Mouse (Mus musculus): ENCODE measurements around the gene Ablim1. TPM values are rescaled to one million over a fixed set of nuclear protein-coding genes. Genes with fewer than 3 reads are reported as not detected.
"Not testable (repeated sequence)": the region's sequence is repeated elsewhere in the genome, so short reads cannot be mapped to it uniquely, and the experiment has no call there.

The Ablim1 gene
- polyA plus RNA-seq, 3 experiments from 2014 or later: 240 to 284 (median 264) TPM

DNA sequence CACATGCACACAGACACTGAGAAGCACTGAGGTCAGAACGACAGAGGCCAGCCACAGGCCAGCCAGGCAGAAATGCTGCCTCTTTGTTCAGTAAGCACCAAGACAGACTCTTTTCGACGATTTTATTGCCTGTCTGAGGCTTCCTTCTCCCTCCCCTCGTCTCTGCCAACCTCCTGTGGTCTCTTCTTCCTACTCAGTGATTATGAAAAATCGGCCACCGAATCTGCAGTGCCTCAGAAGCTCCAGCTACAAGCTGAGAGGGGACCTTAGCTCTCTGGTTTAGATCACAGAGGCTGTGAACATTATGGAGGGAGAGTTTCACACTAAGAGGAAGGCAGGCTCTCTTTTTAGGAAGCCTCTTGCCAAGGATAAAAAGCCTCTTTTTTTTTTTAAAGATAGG is 167.0 kb downstream of the Ablim1 start:
- no peak for ATAC-seq

DNA sequence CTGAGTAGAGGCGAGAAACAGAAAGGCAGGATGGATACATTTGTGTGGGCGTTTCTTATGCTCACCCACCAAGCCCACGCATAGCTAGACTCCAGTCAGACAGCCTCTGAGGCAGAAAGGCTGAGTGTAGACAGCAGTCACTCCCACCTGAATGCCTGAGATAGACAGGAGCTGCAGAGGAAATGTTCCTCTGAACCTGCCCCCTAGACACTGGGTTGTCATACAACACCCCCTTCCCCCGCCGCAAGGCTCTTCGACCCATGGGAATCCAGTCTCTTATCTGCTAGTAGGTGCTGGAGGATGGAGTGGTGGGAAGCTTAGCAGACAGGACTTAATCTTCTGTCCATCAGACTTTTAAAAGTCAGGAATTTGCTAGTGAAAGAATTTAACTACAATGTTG is 167.8 kb downstream of the Ablim1 start:
- ATAC-seq: no peak

DNA sequence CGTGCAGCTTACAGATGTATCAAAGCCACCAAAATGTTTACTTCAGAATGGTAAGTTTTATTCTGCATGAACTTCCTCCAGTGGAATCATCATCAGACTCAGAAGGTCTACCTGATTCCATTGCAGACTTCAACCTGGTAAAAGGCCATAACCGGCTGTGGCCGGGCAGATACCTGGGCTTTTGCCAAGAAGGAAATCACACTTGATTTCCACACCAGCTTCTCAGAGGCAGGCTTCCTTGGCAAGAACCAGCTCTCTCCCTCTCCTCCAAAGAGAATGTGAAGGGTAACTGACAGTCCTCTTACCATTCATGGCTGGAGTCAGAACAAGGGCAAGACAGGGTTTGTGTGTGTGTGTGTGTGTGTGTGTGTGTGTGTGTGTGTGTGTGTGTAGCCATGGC is 171.1 kb downstream of the Ablim1 start:
- ATAC-seq: no peak

DNA sequence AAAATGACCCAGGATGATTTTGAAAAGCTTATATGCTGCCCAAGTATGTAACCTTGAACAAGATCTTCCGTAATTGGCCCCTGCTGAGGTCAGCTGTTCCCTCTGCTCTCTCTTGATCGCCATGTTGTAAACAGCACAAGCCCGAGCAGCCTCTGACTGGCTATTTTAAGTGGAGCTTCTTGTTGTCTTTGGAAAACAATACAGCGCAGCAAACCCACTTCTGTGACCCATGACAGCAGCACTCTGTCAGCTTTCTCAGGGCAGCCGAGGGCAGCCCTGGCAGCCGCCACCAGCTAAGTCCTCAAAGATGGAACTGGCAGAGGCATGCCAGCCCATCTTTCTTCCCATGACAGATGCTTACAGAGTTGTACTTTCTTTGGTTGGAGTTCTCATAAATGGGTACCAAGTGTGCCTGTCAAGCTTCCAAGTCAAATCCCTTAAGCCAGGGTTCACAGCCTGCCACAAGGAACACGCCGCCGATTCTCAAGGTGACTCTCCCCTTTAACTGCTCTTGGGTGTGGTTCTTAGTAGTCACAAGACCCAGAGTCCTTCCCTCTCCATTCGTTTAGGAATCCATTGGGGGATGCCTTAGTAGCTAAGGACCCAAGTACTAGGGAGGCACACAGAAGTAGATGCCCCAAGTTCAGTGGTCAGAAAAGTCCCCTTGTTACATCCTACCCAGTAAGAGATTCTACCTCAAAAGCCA is 172.8 kb downstream of the Ablim1 start:
- no peak for ATAC-seq

DNA sequence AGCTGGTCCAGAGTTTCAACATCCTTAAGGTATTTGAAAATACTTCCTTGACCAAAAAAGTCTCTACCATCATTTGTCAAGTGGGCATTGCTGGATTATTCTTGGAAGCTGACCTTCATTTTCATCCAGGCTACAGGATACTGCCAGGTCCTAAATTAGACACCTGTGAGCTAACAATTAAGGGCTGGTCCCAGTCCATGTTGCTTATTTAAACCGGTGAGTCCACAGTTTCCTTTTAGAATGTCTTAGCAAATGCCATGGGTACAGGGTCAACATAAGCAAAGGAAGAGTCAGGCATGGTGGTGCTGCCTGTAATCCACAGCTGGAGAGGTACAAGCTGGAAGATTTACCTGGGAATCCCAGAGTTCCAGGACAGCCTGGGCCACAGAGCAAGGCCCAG is 173.8 kb downstream of the Ablim1 start:
- no peak for ATAC-seq

DNA sequence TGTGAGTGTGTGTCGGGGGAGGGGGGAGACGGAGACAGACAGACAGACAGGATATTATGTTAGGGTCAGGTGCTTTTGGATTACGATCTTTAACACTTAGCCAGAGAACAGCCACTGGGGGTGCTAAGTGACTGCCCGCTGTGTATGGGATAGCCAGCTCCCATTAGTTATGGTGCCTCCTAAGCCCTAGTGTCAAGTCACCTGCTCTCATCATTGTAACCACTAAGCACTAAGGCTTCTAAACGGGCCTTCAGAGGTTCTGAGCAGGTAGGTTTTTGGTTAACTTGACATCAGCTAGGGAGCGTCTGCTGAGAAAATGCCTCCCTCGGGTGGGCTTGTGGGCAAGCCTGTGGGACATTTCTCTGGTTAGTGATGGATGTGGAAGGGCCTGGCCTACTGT is 174.6 kb downstream of the Ablim1 start:
- ATAC-seq: no peak

DNA sequence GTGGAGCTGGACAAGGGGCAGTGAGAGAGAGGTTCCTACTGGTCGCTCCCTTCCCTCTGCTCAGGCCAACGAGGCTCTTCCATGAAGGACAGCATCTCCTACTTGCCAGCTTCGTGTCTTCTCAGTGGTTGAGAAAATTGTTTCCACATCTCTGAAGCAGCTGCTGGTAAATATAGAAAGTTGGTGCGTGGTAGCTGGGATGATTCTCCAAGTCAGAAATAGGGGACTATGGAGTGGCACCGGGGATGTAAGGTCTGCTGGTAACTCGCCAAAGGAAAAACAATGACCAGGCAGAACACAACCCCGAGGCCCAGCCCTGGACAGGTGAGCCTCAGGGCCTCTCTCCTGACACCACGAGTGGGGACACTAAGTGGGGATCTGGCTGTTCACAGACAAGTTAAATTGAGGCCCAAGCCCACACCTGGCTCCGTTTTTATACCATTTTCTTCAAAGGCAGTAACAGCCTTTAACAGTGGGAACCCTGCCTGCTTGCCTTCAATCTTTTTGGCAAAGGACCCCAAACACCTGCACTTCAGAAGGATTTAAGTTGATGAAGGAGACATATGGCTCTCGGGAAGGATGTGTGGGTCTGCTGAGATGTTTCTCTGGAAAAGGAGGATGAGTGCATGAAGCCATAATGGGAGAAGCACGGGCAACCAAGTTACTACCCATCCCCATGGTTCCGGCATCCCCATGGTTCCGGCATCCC is 175.7 kb downstream of the Ablim1 start:
- ATAC-seq: no peak

DNA sequence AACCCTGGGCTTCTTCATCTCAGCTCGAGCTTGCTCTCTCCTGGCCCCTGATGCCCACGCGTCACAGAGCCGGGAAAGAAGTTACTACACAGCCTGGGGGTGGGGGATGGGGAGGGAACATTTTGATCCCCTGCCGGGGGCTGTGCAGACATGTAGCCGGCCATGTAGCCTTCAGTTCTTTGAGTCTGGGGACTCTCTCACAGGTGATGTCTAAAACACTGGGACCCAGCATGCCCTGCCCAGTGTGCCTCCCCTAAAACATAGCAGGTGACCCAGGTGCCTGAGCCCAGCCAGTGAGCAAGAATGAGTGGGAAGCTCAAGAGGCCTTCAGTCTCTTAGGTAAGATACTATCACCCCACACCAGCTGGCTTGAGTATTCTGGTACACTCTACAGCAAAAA is 176.2 kb downstream of the Ablim1 start:
- no peak for ATAC-seq

DNA sequence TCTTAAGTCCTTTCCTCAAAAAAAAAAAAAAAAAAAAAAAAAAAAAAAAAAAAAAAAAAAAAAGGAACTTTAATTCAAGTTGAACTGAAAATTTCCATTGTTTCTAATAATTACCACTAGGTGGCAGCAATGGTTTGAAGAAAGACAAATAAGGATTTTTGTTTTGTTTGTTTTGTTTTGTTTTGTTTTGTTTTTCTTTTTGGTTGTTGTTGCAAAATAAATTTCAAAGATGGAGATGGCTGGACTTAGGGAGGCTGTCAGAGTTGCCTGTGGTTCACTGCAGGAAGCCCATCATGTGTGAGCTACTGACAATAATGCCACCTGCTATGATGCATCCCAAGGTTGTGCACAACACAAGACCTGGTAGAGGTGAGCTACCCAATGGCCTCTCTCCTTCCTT is 176.7 kb downstream of the Ablim1 start:
- ATAC-seq: no peak

DNA sequence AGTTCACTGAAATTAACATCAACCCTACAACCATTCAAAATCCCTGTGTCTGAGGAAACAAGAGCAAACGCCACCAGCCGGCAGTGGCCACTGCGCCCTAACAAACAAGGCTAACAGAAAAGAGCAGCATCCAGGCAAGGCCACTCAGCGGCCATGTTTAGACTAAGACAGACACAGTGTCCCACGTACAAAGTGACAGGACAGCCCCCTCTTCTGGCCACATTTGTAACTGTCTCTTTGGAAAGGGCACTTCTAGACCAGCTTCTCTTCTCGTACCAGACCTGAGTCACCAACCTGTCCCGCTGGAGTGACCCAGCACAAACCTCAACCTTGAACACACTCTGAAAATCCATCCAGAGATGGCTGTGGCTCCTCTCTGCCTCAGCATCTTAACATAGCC is 178.5 kb downstream of the Ablim1 start:
- no peak for ATAC-seq

DNA sequence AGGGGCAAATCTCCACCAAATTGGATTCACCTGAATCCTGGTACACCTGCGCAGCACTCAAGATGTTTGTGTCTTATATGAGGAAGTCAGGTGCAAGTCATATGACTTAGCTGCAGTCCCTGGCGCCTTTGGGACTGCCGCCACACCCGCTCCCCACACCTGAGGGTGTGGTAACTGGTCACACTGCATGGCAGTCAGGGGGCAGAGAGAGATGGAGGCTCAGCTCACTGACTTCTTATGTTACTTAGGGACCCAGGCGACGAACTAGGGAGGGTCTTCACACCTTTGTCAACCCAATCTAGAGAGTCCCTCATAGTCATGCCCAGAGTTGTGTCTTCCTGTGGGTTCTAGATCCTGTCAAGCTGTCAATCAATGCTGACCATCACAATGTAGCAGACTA is 179.1 kb downstream of the Ablim1 start:
- ATAC-seq: not testable (repeated sequence)

DNA sequence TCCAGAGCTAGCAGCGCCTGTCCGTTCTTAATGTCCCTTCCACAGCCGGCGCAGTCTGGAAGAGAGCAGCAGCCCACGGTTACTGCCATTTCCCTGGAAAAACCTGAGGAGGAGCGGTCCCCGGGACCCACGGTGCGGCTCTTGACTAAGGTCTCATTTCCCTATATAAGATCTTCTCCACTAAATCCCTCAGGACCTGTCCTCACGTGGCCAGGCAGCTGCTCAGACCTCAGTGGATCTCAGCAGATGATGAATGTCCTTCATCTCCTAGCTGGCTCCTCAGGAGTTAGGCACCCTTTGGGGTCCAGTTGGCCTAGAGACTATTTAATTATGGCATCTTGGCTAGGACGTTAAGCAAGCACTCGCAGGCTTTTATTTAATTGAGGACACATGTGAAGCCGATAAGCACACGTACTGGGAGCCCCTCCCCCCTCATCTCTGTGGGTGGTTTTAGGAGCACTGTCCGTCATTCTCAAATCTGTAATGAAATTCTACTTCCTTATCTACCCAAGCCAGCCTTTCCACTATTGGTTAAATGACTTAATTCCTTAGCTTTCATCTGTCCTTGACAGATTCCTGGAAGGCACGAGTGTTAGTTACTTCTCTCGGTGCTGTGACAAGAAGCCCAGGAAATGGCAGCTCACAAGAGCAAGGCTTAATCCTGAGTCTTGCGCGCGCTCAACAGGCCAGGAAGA is 179.9 kb downstream of the Ablim1 start:
- ATAC-seq: no peak

DNA sequence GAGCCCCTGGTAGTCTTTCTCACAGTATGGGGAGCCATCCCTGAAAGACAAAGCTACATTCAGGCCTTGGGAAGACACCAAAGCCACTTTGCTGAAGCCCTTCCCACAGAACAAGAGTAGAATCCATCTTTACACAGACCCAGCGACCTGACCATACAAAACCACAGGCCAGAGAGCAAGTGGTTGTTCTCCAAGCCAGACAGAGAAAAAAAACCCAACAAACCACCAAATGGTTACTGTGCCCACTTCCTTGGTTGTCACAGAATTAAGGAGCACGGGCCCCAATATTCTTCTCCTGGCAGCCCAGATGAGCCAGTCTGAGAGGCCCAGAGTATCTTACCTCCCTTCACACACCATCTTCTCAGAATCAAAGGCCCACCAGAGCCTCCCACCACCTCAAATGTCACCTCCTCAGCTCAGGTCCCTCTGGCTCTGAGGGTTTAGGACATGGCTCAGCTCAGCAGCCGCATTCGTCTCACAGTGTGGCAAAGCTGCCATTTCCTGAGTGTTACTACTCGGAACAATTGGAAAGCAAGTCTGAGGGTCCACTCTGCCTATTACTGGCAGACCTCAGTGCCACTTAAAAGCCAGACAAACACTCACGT is 181.7 kb downstream of the Ablim1 start:
- ATAC-seq: no peak

DNA sequence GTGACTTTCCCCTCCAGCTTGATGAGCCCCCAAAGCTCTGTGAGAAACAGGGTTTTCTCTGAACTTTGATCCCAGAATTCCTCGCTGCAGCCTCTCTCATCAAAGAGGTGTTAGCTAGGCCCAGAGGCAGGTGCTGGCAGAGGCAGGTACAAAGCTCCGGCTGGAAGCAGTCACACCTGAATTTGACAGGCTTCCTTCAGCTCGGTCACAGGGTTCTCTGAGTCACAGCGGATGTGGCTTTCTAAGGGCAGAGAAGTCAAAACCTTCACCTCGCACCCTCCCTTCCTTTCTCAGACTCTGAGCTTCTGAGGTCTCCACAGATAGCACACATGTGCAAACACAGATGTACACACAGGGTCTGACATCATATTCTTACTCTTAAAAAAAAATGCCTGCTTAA is 182.4 kb downstream of the Ablim1 start:
- ATAC-seq: peak; percentile 84

DNA sequence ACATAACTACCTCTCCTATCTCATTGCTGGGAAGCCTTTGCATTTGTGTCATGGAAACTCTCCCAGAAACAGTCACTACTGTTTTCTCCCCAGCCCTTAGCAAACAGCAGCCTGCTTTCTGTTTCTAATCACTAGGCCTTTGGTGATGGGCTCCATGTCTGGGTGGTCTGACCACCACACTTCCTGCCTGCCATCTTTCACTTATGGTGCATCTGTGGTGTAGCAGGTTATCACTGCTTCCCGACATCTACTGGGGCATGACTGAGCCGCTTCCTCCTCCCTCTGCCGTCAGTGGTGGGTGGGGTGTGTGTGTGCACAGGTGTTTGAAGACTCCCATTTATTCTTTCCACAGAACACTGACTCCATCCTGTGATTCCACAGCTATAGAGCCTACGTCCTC is 183.4 kb downstream of the Ablim1 start:
- peak; percentile 68 for ATAC-seq

DNA sequence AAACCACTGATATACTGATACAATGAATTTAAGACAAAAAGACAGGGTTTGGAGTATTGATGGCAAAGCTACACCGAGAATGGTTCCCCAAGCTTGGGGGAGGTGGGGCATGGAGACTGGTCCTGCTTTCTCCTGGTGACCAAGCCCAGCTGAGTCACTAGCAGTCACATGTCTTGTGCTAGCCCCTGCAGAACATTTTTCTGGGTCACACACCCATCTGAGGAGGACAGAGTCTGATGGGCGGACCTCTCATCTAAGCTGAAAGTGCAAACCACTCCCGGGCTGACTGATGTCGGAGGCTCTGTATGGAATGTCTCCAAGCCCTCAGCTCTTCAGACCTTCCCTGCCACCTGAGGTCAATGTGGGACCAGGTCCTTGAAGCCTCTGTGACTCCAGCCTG is 184.1 kb downstream of the Ablim1 start:
- no peak for ATAC-seq

DNA sequence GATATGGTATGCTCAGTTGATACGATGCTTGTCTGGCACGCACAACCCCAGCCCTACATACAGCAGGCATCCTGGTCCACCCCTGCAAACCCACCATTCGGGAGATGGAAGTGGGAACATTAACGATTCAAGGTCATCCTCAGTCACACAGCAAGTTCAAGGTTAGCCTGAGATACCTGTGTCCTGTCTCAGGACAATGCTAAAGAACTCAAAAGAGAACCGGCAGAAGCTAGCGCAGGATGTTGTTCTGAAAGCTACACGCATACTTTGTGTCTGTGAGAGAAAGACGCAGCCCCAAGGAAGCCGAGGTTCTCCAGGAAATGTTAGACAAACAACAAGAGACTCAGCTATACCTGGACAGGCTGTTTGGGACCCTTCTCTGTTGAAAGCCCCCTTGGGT is 185.0 kb downstream of the Ablim1 start:
- no peak for ATAC-seq

DNA sequence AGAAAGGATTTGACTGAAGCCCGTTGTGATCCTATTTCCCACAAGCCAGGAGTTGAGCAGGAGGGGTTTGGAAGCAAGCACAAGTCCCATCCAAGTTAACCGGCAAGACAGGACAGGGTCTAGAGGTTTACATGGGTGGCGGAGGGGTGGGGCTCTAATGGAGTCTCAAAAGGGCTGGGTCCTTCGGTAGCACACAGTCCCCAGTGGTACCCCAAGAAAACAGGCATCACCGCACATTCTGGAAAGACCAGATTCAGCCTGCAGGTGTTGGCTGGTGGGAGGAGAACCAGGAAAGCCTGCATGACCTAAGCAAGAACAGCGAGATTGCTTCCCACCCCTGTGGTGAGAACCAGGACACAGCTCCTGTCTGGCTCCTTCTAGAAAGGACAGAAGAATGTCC is 186.7 kb downstream of the Ablim1 start:
- ATAC-seq: no peak

DNA sequence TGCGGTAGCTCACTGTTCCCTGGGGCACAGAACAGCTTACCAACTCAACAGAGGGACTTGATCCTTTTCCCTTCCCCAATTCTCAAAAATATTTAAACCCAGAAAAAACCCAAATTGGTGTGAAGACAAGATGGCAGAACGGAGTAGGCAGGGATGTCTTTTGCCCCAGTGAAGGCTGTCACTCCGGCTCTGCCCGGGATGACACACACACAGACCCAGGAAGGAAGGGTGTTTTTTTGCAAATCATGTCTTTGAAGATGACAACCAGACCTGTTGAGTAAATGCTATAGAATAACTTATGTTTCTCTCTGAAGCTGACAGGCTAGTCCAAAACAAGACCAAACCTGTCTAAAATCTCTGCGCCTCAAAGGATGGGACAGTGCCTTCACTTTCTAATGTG is 187.2 kb downstream of the Ablim1 start:
- no peak for ATAC-seq

DNA sequence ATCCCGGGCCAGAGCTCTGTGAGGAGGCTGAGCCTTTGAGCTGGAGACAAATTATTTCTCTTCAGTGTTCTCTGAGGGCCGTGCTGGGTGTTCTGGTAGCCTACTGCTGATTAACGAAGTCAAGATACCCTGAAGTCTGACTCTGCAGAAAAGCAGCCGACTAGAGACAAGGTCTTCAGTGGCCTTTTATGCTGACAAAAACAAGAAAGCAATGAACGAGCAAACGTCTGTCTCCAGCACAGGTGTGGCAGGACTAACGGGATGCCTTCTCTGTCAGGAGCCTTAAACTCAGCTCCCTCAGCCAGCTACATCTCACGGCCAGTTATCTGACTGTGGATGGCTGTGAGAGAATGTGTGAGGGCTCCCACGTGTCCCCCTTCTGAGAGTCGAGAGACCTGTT is 187.8 kb downstream of the Ablim1 start:
- ATAC-seq: no peak

DNA sequence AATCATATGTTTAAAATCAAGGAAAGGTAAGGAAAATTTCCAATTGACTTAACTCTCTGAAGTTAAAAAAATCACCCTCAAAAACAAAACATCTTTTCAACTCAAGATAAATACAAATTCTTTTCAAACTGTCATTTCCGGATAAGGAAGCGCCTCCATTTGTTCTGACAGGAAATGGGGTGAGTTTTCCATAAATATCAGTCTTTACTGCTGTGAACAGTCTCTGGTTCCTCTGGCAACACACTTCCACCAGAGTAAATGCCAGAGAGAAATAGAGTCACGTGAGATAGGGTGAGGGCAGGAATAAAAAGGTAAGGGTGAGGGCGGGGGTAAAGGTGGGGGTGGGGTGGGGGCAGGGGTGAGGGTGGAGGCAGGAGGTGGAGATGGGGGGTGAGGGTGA is 189.8 kb downstream of the Ablim1 start:
- no peak for ATAC-seq

DNA sequence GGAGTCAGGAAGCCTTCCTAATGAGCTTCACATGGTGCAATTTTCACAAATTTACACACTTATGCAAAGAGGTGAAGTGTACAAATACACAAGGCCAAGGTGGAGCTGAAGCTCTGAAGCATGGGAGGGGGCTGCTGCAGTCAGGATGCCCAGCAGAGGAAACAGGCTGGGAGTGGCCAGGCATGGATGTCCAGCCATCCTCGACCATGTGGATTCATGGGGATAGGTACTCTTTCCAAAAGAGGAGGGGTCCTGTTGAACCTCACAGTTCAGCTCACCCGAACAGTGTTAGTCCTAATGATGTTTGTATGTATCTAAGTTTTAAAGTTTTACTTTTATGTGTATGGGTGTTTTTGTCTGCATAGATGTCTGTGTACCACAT is 190.6 kb downstream of the Ablim1 start:
- no peak for ATAC-seq

DNA sequence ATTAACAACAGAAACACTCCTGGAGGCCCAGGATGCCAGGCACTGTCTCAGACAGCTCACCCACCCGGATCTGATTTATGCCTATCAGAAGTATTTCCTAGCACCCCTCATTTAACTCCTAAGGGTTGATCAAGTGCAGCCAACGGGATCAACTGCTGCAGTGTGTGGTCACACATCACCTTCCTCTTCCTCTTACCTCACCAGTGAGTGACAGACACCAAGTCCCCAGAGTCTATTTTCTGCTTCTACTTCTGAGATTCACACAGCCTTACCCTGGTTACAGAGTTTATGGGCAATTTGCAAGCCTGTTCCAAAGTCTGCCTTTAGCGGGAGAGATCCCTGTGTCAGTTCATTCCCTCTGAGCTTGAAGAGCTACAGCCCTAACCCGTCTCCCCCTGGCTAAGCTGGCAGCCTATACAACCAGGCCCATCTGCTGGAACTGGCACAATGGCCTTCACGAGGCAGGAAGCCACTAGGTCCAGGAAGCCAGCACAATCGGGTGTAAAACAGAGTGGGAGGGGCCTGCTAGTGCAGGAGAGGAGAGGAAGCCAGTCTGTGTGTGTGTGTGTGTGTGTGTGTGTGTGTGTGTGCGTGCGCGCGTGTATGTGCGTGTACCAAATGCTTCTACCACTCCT is 191.1 kb downstream of the Ablim1 start:
- peak; percentile 67 for ATAC-seq

Data from inflammation-experienced regulatory T-cells, adult 6 months (primary cell).